Mouse (Mus musculus): ENCODE data around the gene Osbpl6.
A peak's percentile ranks its signal among the peaks of the same experiment; 100 is the strongest.

- TF ChIP-seq CTCF (IDR thresholded peaks at IDR 0.05; ENCODE audit: insufficient read depth, low read length) (peak; percentile 56), POLR2A (IDR thresholded peaks at IDR 0.05; ENCODE audit: borderline replicate concordance, extremely low read depth, low read depth, low read length) (no peak)
Observed at GRCm38 (mm10) chr2:76367188-76367922, 39.0 kb upstream of the Osbpl6 start.
